Mouse (Mus musculus) ES-E14 (cell line): ENCODE data around the gene Rnf130.

ENCODE experiments used
- CHD2 ChIP-seq: IDR thresholded peaks from 2 replicates; pipeline ENCODE4 v1.6.1; 2014; ENCODE audit warnings: mild to moderate bottlenecking, low read depth, low read length, inconsistent platforms
- HCFC1 ChIP-seq: IDR thresholded peaks from 2 replicates; pipeline ENCODE4 v1.6.1; 2012; ENCODE audit warnings: low read length, inconsistent platforms, borderline replicate concordance; ENCODE audit not compliant: insufficient read depth
- MAFK ChIP-seq: IDR thresholded peaks from 2 replicates; pipeline ENCODE4 v1.6.1; 2014; ENCODE audit warnings: mild to moderate bottlenecking, low read depth, low read length, inconsistent platforms; ENCODE audit not compliant: insufficient read depth

DNA sequence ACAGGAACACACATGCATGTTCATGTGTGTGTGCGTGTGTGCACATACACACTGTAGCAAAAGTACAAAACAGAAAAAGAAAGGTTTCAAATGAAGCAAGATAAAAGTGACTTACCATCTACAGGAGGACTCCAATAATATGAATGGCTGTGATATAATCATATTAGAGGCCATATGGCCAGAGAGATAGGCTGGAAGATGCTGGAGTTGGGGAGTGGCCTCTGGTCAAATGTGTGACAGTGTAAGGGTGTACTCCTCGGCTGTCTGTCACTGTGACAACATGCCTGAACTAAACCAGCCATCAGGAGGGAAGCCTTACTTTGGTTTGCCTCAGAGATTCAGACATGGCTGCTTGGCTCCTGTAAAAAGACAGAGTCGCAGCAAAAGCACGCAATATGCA is 40.1 kb upstream of the Rnf130 start:
- TF ChIP-seq MAFK (no peak), CHD2 (no peak), HCFC1 (no peak)
